Mouse (Mus musculus) brain, embryonic 14.5 days (tissue): Measurements from ENCODE around the gene Olfml2b.

ENCODE experiments used
- CTCF ChIP-seq: fragments of 200-500 bp; IDR thresholded peaks from 2 replicates; pipeline ENCODE4 v1.5.1; 2012; ENCODE audit warnings: inconsistent platforms, mild to moderate bottlenecking, moderate library complexity, borderline replicate concordance; ENCODE audit not compliant: insufficient read depth, insufficient read length; ENCODE audit errors: extremely low read depth
- POLR2A ChIP-seq: fragments of 200-500 bp; IDR thresholded peaks from 2 replicates; pipeline ENCODE4 v1.6.1; 2012; ENCODE audit warnings: mild to moderate bottlenecking, inconsistent platforms, borderline replicate concordance; ENCODE audit not compliant: poor library complexity, insufficient read depth, insufficient read length, severe bottlenecking; ENCODE audit errors: extremely low read depth

DNA sequence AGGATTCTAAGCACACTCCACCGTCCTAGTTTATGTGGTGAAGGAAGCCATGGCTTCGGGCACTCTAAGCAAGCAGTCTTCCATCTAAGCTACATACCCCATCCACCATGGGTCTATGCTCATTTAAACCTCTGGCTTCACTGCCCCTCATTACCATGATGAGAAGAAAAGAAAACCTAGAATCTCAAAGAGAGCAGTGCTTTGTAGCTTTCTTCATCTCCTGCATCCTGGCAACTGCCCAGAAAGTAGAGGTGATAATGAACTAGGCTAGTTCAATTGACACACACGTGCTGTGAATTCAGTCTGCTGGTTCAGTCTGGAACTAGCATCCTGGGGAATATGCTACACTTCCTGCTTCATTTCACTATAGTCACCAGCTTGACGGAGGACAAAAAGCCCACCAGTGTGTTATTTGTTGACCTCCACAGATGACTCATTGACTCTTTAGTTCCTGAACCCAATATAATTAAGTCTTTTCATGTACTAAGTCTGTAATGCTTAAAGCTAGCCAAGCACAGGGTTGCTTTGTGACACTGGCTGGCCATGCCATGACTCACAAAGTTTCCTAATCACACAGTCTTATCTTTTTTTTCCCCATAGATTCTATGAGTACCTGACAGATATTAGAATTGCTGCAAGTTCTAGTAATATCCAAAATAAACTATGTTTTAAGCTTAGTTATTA is 60.7 kb downstream of the Olfml2b start:
- TF ChIP-seq POLR2A = no peak
- TF ChIP-seq CTCF = no peak
